Mouse (Mus musculus): ENCODE data around the gene Znhit1.

DNA sequence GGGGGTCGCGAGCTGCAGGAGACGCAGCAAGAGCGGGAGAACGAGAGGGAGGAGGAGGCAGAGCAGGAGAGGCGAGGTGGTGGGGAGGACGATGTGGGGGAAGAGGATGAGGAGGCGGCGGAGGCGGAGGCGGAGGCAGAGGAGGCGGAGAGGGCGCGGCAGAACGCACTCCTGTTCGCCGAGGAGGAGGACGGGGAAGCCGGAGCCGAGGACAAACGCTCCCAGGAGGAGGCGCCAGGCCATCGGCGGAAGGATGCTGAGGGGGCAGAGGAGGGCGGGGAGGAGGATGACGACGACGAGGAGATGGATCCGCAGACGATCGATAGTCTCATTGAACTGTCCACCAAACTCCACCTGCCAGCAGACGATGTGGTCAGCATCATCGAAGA is 44.2 kb upstream of the Znhit1 start:
- TF ChIP-seq CTCF (IDR thresholded peaks at IDR 0.05; ENCODE audit: low read depth) (peak; percentile 46), EP300 (optimal IDR thresholded peaks at IDR 0.05) (no peak)
